Mouse (Mus musculus) C2C12 (cell line): Measurements from ENCODE around the gene Pou4f2. TPM values are rescaled to one million over a fixed set of nuclear protein-coding genes. Genes with fewer than 3 reads are reported as not detected.

ENCODE experiments used
- H3K27me3 ChIP-seq: one replicate; pipeline ENCODE4 v1.6.1; 2011; ENCODE audit not compliant: control insufficient read depth, insufficient read depth, insufficient read length
- H3K36me3 ChIP-seq: one replicate; pipeline ENCODE4 v1.6.1; 2011; ENCODE audit not compliant: control insufficient read depth, insufficient read depth
- H3K4me3 ChIP-seq: one replicate; pipeline ENCODE4 v1.5.1; 2011; ENCODE audit warnings: mild to moderate bottlenecking, control low read depth; ENCODE audit not compliant: poor library complexity, insufficient read depth, severe bottlenecking
- H3K79me2 ChIP-seq: one replicate; pipeline ENCODE4 v1.6.1; 2011; ENCODE audit not compliant: control insufficient read depth, insufficient read depth
- H3K79me3 ChIP-seq: one replicate; pipeline ENCODE4 v1.6.1; 2011; ENCODE audit warnings: low read depth, control low read depth
- H3ac ChIP-seq: one replicate; pipeline ENCODE3; 2011; ENCODE audit warnings: low read depth; ENCODE audit not compliant: control insufficient read depth, insufficient read length
- CEBPB ChIP-seq: IDR thresholded peaks from one replicate; pipeline ENCODE4 v1.6.1; 2011; ENCODE audit warnings: low read depth, mild to moderate bottlenecking, control low read depth, moderate library complexity
- CTCF ChIP-seq: IDR thresholded peaks from one replicate; pipeline ENCODE4 v1.5.1; 2011; ENCODE audit not compliant: control insufficient read depth, insufficient read depth, insufficient read length
- FOSL1 ChIP-seq: IDR thresholded peaks from one replicate; pipeline ENCODE4 v1.8.0; 2011; ENCODE audit warnings: mild to moderate bottlenecking, low read length; ENCODE audit not compliant: poor library complexity, insufficient read depth, severe bottlenecking
- MAX ChIP-seq: IDR thresholded peaks from one replicate; pipeline ENCODE4 v1.6.1; 2011; ENCODE audit warnings: mild to moderate bottlenecking, control low read depth
- MYOD1 ChIP-seq: IDR thresholded peaks from one replicate; pipeline ENCODE4 v1.6.1; 2011; ENCODE audit warnings: low read depth; ENCODE audit not compliant: control insufficient read depth, insufficient read length
- MYOG ChIP-seq: IDR thresholded peaks from one replicate; pipeline ENCODE4 v1.6.1; 2011; ENCODE audit not compliant: control insufficient read depth, insufficient read length; ENCODE audit errors: extremely low read depth
- USF1 ChIP-seq: IDR thresholded peaks from one replicate; pipeline ENCODE4 v1.6.1; 2011; ENCODE audit warnings: low read depth, mild to moderate bottlenecking, control low read depth, moderate library complexity
- polyA plus RNA-seq: library from polyadenylated mRNA; unstranded; fragments of >200 nt; fragmentation: generic; extraction: Trizol; gene quantifications from one replicate; pipeline ENCODE4 v1.2.1, GENCODE M21; 2012; ENCODE audit warnings: missing spikeins

The Pou4f2 gene
- polyA plus RNA-seq, 1 experiment: not detected

GRCm38 (mm10) chr8:78426875-78427768 is 9.3 kb downstream of the Pou4f2 start:
- Histone ChIP-seq H3K36me3 (no peaks in the 10 kb centered on the region), H3ac (no peak overlapping the region), H3K27me3 (peaks cover 18% of the 10 kb centered on the region), H3K79me3 (no peaks in the 10 kb centered on the region), H3K79me2 (no peaks in the 10 kb centered on the region), H3K4me3 (no peak overlapping the region)
- no peak for TF ChIP-seq MYOG
- TF ChIP-seq USF1: no peak
- no peak for TF ChIP-seq MYOD1
- no peak for TF ChIP-seq CEBPB
- no peak for TF ChIP-seq FOSL1
- TF ChIP-seq MAX: no peak
- TF ChIP-seq CTCF: no peak

GRCm38 (mm10) chr8:78426455-78426854 is 10.0 kb downstream of the Pou4f2 start:
- H3K36me3 ChIP-seq: no peaks in the 10 kb centered on the region
- H3K79me3 ChIP-seq: no peaks in the 10 kb centered on the region
- no peak for TF ChIP-seq MAX
- H3K4me3 ChIP-seq: no peak overlapping the region
- peaks cover 18% of the 10 kb centered on the region for H3K27me3 ChIP-seq
- no peak overlapping the region for H3ac ChIP-seq
- H3K79me2 ChIP-seq: no peaks in the 10 kb centered on the region

GRCm38 (mm10) chr8:78423937-78424336 is 12.5 kb downstream of the Pou4f2 start:
- Histone ChIP-seq H3K27me3 (peaks cover 18% of the 10 kb centered on the region), H3ac (no peak overlapping the region), H3K36me3 (no peaks in the 10 kb centered on the region), H3K79me2 (no peaks in the 10 kb centered on the region), H3K4me3 (no peak overlapping the region), H3K79me3 (no peaks in the 10 kb centered on the region)
- no peak for TF ChIP-seq MAX
- TF ChIP-seq CTCF: no peak
- TF ChIP-seq CEBPB: no peak
- TF ChIP-seq FOSL1: no peak
- no peak for TF ChIP-seq USF1
- TF ChIP-seq MYOG: no peak
- TF ChIP-seq MYOD1: no peak

- no peak for TF ChIP-seq MYOG
- no peak for TF ChIP-seq MYOD1
- TF ChIP-seq MAX: no peak
- TF ChIP-seq CTCF: no peak
- no peak for TF ChIP-seq CEBPB
- no peak for TF ChIP-seq USF1
- no peak for TF ChIP-seq FOSL1
- Histone ChIP-seq H3K79me2 (no peaks in the 10 kb centered on the region), H3K4me3 (no peak overlapping the region), H3K79me3 (no peaks in the 10 kb centered on the region), H3ac (no peak overlapping the region), H3K36me3 (no peaks in the 10 kb centered on the region), H3K27me3 (peaks cover 6% of the 10 kb centered on the region)
Measured at GRCm38 (mm10) chr8:78420101-78420503, 16.3 kb downstream of the Pou4f2 start.

- TF ChIP-seq CTCF (no peak), MYOD1 (no peak), FOSL1 (no peak), MYOG (no peak), USF1 (no peak), MAX (no peak), CEBPB (no peak)
- Histone ChIP-seq H3K4me3 (no peak overlapping the region), H3K79me2 (no peaks in the 10 kb centered on the region), H3K36me3 (no peaks in the 10 kb centered on the region), H3K79me3 (no peaks in the 10 kb centered on the region), H3K27me3 (peaks cover 6% of the 10 kb centered on the region), H3ac (no peak overlapping the region)
Measured at GRCm38 (mm10) chr8:78419272-78419671, 17.2 kb downstream of the Pou4f2 start.

- no peak overlapping the region for H3ac ChIP-seq
- no peaks in the 10 kb centered on the region for H3K79me3 ChIP-seq
- no peaks in the 10 kb centered on the region for H3K36me3 ChIP-seq
- TF ChIP-seq MYOD1 (no peak), USF1 (no peak), CEBPB (no peak)
- no peaks in the 10 kb centered on the region for H3K27me3 ChIP-seq
- H3K79me2 ChIP-seq: no peaks in the 10 kb centered on the region
- H3K4me3 ChIP-seq: no peak overlapping the region
Measured at GRCm38 (mm10) chr8:78390756-78391155, 45.7 kb downstream of the Pou4f2 start.

Other genes with a start within 250 kb of the Pou4f2 start
- gene Ttc29, start 223.3 kb downstream of the Pou4f2 start, polyA plus RNA-seq: not detected
- gene Rbmxl1, start 72.3 kb upstream of the Pou4f2 start, polyA plus RNA-seq: 94.8 TPM
- gene Slc10a7, start 72.7 kb upstream of the Pou4f2 start, polyA plus RNA-seq: 7.5 TPM